Mouse (Mus musculus): ENCODE data around the gene Gm21773. TPM values are rescaled to one million over a fixed set of nuclear protein-coding genes. Genes with fewer than 3 reads are reported as not detected.
"Not testable (repeated sequence)": the region's sequence is repeated elsewhere in the genome, so short reads cannot be mapped to it uniquely, and the experiment has no call there.

The Gm21773 gene
- polyA plus RNA-seq (2016; fragmentation: Nextera tagmentation; extraction: Ambion mirVana): not detected in 2 replicates

DNA sequence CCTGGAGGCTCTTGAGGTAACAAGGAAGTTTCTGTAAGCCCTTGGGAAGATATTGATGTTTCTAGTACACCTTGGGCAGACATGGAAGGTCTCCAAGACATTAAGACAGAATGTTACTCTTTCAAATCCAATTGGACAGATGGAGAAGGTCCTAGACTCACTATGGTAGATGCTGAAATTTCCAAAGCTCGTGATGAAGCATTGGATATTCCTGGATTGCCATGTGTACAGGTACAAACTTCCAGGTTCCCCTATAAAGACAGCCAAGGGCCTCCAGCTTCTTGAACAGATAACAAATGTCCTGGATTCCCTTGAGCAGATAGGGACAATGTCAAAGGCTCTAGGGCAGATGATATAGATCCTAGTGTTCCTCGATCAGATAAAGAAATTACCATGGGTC, at the start of gene Gm21773:
Gene Gm21773, minus strand, starts transcription at position 101 of the 400 bp plus-strand sequence.
- no CpG with 5 or more reads among the region's 2 CpGs for WGBS
- not testable (repeated sequence) for H3K36me3 ChIP-seq; H3K9me3 ChIP-seq (replicated peaks); DNase-seq (ENCODE audit: low spot score); H3K4me3 ChIP-seq; H3K4me1 ChIP-seq; H3K27me3 ChIP-seq (ENCODE audit: low read depth, poor library complexity, severe bottlenecking); H3K27ac ChIP-seq

Measured in limb, embryonic 10.5 days (tissue).